Mouse (Mus musculus): ENCODE measurements at regions not wholly inside any gene's neighbourhood (a gene's known extent, or its start where the extent isn't known, plus 50 kb on each side); places are given as distances from the start of the nearest gene placed in this dataset.

- Histone ChIP-seq H3K27me3 (ENCODE audit: control insufficient read depth, insufficient read depth, low read length) (no peaks in the 10 kb centered on the region), H3K36me3 (ENCODE audit: control insufficient read depth, insufficient read depth, low read length) (no peaks in the 10 kb centered on the region), H3K4me1 (ENCODE audit: control insufficient read depth, insufficient read depth, low read length) (no peaks in the 10 kb centered on the region), H3K4me3 (ENCODE audit: control insufficient read depth, low read depth, low read length) (no peak overlapping the region), H3K27ac (ENCODE audit: control insufficient read depth, insufficient read depth, low read depth, low read length) (no peak overlapping the region)
- no peak for TF ChIP-seq POLR2A (IDR thresholded peaks at IDR 0.05; ENCODE audit: control insufficient read depth, low read depth, low read length)
- no peak for TF ChIP-seq CTCF (IDR thresholded peaks at IDR 0.05; ENCODE audit: control insufficient read depth, insufficient read depth, insufficient replicate concordance, low read depth, low read length)
These were observed 409.6 kb downstream of the Klf5 start for GRCm38 (mm10) chr14:99708066-99708465.

DNA sequence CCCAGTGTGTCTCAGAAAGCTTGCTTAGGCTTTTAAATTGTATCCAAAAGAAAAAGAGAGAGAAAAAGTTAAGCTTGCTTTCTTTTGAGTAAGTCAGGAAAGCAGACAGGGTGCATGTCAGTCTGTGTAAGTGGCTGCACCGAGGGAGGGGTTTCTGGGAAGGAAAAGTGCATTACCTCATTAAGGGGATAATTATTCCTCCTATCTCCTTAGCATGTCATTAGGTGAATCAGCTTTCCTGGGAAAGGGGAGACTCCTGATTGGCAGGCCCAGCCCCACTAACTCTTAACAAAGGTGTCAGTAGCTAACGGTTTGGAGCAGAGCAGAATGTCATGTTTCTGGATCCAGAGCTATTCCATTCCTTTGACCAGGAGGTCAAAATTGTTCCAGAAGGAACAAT, 411.3 kb downstream of the Klf5 start:
- TF ChIP-seq POLR2A (IDR thresholded peaks at IDR 0.05; ENCODE audit: control insufficient read depth, low read depth, low read length) = no peak
- TF ChIP-seq CTCF (IDR thresholded peaks at IDR 0.05; ENCODE audit: control insufficient read depth, insufficient read depth, insufficient replicate concordance, low read depth, low read length) = no peak

DNA sequence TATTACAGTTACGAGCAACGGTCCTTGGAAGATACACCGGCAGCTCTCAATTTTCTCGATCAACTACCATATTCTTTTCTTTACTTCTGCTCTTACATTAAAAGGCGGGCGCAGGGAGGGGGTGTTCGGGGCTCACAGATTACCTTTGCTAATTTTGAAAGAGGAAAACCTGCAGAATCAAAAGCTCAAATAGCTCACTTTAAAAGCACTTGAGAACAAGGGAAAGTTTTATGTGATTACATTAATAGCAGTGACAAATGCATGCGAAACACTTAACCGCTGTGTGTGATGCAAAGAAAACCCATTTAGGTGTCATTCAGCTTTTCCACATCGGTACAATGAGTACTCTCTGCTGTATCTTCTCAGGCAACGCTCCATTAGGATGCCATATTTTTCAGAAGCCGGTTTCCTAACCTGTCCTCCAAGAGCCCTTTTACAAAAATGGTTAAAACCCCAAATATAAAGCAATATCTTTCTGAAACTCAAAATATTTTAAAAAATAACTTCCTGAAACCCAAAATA, 412.2 kb downstream of the Klf5 start:
- Histone ChIP-seq H3K4me3 (ENCODE audit: control insufficient read depth, low read depth, low read length) (no peak overlapping the region), H3K27ac (ENCODE audit: control insufficient read depth, insufficient read depth, low read depth, low read length) (no peak overlapping the region), H3K27me3 (ENCODE audit: control insufficient read depth, insufficient read depth, low read length) (no peaks in the 10 kb centered on the region), H3K4me1 (ENCODE audit: control insufficient read depth, insufficient read depth, low read length) (no peaks in the 10 kb centered on the region), H3K36me3 (ENCODE audit: control insufficient read depth, insufficient read depth, low read length) (no peaks in the 10 kb centered on the region)
- TF ChIP-seq CTCF (IDR thresholded peaks at IDR 0.05; ENCODE audit: control insufficient read depth, insufficient read depth, insufficient replicate concordance, low read depth, low read length) (no peak), POLR2A (IDR thresholded peaks at IDR 0.05; ENCODE audit: control insufficient read depth, low read depth, low read length) (no peak)

More for the DNA sequence above, 411.3 kb downstream of the Klf5 start:
- Histone ChIP-seq H3K36me3 (ENCODE audit: control insufficient read depth, insufficient read depth, low read length) (no peaks in the 10 kb centered on the region), H3K4me1 (ENCODE audit: control insufficient read depth, insufficient read depth, low read length) (no peaks in the 10 kb centered on the region), H3K27me3 (ENCODE audit: control insufficient read depth, insufficient read depth, low read length) (no peaks in the 10 kb centered on the region), H3K4me3 (ENCODE audit: control insufficient read depth, low read depth, low read length) (no peak overlapping the region), H3K27ac (ENCODE audit: control insufficient read depth, insufficient read depth, low read depth, low read length) (no peak overlapping the region)

DNA sequence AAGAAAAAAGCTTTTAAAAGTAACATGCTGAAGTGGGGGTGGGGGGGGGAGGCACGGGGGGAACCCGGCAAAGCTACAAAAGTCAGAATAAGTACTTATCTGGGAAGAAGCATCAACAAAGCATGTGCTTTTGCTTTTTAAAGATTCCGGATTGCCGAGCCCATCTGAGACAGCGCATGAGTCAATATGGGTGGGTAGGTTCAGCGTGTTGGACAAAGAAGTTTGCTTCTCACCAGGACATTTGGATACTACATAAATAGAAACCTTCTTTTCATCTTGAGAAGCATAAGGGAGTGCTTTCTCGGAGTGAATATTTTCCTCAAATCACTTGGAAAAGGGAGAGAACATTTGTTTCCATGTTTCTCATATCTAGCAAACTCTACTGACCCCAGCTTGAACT, 414.1 kb downstream of the Klf5 start:
- Histone ChIP-seq H3K27ac (ENCODE audit: control insufficient read depth, insufficient read depth, low read depth, low read length) (no peak overlapping the region), H3K4me1 (ENCODE audit: control insufficient read depth, insufficient read depth, low read length) (no peaks in the 10 kb centered on the region), H3K4me3 (ENCODE audit: control insufficient read depth, low read depth, low read length) (no peak overlapping the region), H3K27me3 (ENCODE audit: control insufficient read depth, insufficient read depth, low read length) (no peaks in the 10 kb centered on the region), H3K36me3 (ENCODE audit: control insufficient read depth, insufficient read depth, low read length) (no peaks in the 10 kb centered on the region)
- TF ChIP-seq POLR2A (IDR thresholded peaks at IDR 0.05; ENCODE audit: control insufficient read depth, low read depth, low read length) (no peak), CTCF (IDR thresholded peaks at IDR 0.05; ENCODE audit: control insufficient read depth, insufficient read depth, insufficient replicate concordance, low read depth, low read length) (no peak)

DNA sequence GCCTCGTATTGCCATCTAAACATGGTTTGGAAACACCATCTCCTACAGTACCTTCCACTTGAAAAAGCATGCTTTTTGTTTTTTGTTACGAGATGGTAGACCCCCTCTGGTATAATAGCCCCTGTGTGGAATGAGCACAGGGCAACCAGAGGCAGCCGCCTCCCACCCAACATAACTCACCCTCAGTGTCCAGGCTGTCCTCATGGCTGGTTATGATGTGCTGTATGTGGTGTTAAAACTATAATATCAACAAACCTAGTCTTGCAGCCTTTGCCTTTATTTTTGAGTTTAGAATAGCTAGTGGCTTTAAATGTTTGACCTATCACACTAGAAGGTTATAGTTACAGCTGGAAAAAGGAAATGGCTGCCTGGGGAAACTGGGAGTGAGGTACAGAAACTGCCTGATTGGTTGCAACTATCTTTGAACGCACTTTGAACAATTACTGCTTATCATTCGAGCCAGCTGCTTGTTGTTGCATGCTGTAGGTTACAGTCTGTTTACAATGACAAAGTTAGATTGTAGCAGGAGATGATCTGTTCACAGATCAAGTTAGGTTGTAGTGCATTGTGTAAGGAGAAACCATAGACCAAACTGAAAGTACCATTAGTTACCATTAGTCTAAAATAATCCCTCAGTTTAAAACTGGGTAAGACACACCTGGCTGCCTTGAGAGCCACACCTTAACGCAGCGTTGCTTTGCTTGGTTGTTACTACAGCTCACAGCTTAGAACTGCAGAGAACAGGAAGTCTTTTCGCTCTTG, 414.8 kb downstream of the Klf5 start:
- H3K4me3 ChIP-seq (ENCODE audit: control insufficient read depth, low read depth, low read length) = no peak overlapping the region
- H3K4me1 ChIP-seq (ENCODE audit: control insufficient read depth, insufficient read depth, low read length) = no peaks in the 10 kb centered on the region
- no peak overlapping the region for H3K27ac ChIP-seq (ENCODE audit: control insufficient read depth, insufficient read depth, low read depth, low read length)
- no peaks in the 10 kb centered on the region for H3K27me3 ChIP-seq (ENCODE audit: control insufficient read depth, insufficient read depth, low read length)
- no peak for TF ChIP-seq CTCF (IDR thresholded peaks at IDR 0.05; ENCODE audit: control insufficient read depth, insufficient read depth, insufficient replicate concordance, low read depth, low read length)
- no peak for TF ChIP-seq POLR2A (IDR thresholded peaks at IDR 0.05; ENCODE audit: control insufficient read depth, low read depth, low read length)
- H3K36me3 ChIP-seq (ENCODE audit: control insufficient read depth, insufficient read depth, low read length) = no peaks in the 10 kb centered on the region

DNA sequence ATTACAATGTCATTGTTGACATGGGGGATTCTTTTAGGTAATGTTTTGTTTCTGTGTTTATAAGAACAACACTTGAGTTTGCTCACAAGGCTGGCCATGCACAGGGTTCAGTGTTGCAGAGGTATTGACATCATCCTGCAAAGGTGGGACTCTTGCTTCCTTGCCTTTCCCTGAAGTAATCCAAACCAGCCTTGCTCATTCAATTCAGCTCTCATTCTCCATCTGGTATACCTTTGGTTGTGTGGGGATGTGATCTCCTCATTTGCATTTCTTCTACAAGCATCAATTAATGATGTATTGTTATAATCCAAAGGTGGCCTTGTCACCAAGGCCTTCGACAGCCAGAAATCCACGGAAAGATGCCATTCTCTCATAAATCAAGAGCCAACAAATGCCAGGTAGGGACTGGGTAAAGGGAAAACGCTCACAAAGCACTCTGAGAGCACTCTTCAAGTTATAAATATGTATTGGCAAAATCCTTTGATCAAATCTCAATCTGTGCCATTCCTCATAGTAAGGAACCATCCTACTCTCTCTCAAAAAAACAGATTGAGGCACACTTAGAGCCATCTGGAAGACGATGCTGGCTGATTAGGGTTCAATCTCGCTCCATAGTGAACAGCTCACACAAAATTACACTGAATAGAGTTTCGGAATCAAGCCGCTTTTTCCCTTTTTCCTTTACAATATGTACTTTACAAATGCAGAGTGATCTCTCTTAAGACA, 435.1 kb downstream of the Klf5 start:
- no peaks in the 10 kb centered on the region for H3K4me1 ChIP-seq (ENCODE audit: control insufficient read depth, insufficient read depth, low read length)
- no peaks in the 10 kb centered on the region for H3K36me3 ChIP-seq (ENCODE audit: control insufficient read depth, insufficient read depth, low read length)
- no peak overlapping the region for H3K4me3 ChIP-seq (ENCODE audit: control insufficient read depth, low read depth, low read length)
- TF ChIP-seq POLR2A (IDR thresholded peaks at IDR 0.05; ENCODE audit: control insufficient read depth, low read depth, low read length) (no peak), CTCF (IDR thresholded peaks at IDR 0.05; ENCODE audit: control insufficient read depth, insufficient read depth, insufficient replicate concordance, low read depth, low read length) (no peak)
- H3K27me3 ChIP-seq (ENCODE audit: control insufficient read depth, insufficient read depth, low read length) = no peaks in the 10 kb centered on the region
- H3K27ac ChIP-seq (ENCODE audit: control insufficient read depth, insufficient read depth, low read depth, low read length) = no peak overlapping the region

GRCm38 (mm10) chr14:99734200-99734567, 435.7 kb downstream of the Klf5 start:
- Histone ChIP-seq H3K27ac (ENCODE audit: control insufficient read depth, insufficient read depth, low read depth, low read length) (no peak overlapping the region), H3K4me1 (ENCODE audit: control insufficient read depth, insufficient read depth, low read length) (no peaks in the 10 kb centered on the region), H3K4me3 (ENCODE audit: control insufficient read depth, low read depth, low read length) (no peak overlapping the region), H3K27me3 (ENCODE audit: control insufficient read depth, insufficient read depth, low read length) (no peaks in the 10 kb centered on the region), H3K36me3 (ENCODE audit: control insufficient read depth, insufficient read depth, low read length) (no peaks in the 10 kb centered on the region)
- TF ChIP-seq CTCF (IDR thresholded peaks at IDR 0.05; ENCODE audit: control insufficient read depth, insufficient read depth, insufficient replicate concordance, low read depth, low read length) = no peak
- TF ChIP-seq POLR2A (IDR thresholded peaks at IDR 0.05; ENCODE audit: control insufficient read depth, low read depth, low read length) = no peak
